Mouse (Mus musculus) lung, postnatal 36 days (tissue): Measurements from ENCODE around the gene Olr1.

ENCODE experiments used
- DNase-seq: peaks from one replicate; pipeline ENCODE4 v3.0.0; 2022; ENCODE audit warnings: mixed read lengths

The Olr1 gene

DNA sequence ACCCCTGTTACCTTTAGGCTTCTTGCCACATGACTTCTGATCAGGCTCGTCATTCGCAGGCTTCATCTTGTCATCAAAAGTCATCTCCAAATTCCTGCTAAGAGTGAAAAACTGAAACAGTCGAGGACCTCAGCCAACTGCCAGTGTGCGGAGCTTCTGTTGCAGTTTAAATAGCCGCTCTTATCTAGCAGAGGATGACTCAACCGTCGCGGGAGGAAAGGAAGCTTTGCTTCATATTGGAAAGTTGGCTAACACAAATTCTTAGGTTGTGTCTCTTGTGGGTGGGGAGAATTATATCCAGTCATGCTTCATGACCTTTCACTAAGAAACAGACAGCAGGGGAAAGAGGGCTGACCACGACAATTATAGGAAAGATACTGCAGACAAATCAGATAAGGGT is at the start of gene Olr1:
TSS of gene Olr1 (minus strand) at position 142 of the 400 bp plus-strand sequence.
- DNase-seq, result peak; percentile 38

DNA sequence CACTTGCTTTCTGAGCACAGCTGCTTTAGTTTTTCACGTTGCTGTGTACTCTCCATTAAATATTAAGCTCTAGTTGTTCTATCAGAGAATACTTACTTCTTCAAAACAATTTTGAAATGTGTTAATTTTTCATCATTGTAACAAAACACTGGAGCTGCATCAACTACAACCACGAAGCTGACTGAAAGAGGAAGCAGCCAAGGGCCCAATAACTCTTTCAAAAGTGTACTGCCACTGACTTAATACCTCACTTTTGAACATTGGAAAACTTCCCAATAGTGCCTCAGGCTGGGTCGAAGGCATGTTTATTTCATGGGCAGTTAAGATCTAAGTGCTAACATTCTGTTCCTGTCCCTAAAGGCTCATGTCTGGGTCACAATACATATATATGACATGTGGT is 41.0 kb upstream of the Olr1 start:
- no peak for DNase-seq

DNA sequence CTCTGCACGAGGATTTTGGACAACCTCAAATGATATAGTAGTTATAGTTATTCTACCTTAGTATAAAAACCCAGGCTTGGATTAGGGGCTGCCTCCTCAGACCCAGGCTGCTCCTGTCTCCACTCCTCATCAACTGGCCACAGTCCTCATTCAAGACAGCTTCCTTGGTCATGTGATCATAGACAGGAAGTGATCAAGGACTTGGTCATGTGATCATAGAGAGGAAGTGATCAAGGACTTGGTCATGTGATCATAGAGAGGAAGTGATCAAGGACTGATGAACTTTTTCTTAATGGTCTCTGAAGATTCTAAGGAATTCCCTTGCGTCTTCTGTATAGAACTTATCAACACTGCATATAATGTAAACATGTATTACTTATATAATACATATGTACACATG is 40.3 kb upstream of the Olr1 start:
- no peak for DNase-seq

DNA sequence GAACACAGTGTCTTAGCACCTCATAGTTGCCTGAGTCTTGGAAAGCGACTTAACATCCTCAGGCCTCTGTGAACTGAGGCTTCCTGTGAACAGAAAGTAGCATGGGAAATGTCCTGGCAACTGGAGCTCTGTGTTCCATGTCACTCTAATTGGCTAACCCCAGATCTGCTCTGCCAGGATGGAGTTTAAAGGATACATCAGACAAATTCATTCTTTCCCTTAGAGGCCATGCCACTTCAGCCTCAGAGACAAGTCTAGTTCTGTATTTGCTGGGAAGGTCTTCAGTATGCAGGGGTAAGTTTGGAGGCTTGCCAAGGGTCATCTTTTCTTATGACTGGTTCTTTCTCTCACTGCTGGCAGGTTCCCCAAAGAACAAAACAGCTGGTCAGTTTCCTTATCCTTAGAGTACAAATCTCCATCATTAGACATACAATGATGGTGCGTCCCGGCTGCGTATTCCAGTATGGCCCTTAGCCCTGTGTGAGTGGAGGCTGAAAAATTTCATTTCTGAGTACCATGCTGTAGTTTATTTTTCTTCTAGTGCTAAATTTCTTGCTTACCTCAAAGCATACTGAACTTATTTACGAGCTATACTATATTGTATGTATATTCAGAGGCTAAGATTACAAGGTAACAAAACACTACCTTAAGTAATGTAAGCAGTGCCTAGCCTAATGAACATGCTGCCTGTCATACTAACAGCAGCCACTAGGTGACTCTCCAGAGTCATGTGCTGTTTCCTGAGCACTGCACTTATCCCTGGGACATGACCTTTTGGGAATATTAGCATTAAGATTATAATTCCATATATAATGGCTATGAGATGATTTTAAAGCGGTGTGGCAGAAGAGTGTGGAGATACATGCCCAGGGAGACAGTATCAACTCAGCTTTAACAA is 37.0 kb upstream of the Olr1 start:
- peak; percentile 87 for DNase-seq

DNA sequence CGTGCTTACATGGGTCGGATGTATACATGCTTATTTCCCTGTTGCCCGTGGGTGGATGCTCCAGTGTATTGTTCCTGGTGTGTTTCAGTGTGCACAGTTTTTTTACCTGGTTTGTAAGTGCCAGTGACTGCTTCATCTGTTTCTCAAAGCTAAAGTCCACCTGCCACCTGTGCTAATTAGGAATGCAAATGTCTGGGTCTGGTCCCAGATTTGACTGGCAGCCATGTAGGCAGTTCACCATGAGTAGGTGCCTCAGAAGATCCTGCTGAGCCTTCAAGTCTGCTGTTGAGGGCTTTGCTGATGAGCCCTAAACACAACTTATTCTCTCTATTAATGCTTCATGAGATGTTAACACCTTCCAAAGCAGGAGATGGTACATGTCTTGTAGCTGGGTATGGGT is 35.6 kb upstream of the Olr1 start:
- no peak for DNase-seq

DNA sequence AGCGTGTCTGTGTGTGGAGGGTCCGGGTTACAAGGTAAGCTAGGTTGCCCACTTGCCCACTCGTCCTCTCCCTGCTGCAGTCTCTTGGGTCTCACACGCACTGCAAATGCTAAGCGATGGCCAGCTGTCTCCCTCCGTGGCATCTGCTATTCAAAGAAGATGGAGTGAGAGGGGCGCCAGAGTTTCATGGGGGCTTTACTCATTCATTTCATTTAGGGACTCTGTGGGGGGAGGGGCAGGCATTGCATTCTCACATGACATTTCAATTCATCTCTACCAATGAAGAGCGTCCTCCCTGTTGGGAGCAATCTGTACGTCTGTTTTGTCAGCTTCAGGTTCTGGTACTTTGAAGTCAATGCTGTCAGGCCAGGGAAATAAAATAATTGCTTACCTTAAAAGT is 35.0 kb upstream of the Olr1 start:
- DNase-seq, result no peak

DNA sequence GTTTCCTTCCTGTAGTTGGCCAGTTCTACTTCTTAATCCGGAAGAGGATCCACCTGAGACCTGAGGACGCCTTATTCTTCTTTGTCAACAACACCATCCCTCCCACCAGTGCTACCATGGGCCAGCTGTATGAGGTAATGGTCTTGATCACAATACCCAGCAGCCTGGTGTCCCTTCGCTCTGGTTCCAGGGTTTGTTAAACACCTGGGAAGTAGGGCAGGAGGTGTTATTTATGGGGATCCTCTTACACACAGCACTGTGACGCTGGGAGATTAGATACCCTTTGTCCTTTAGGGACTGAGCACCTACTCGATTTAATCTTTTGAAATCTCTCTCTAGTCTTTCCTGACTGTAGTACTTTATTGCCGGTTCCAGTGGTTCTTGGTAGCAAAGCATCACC is 31.6 kb upstream of the Olr1 start:
- DNase-seq, result no peak

DNA sequence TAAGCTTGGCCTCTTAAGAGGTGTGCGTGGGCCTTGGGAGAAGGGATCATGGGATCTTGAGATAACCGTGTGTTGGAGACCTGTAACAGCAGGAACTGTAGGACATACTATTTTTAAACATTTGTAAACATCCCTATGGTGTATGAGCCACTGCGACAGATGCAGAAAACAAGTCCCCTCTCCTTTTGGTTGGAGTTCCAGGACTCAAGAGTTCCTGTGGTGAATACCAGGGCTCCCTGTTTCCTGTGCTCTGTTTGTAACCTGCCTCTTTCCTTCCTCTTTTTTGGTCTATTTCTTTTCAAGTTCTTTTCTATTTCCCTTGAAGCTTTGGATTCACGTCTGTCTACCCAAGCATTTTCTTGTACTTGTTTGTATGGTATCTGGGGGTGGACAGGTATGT is 28.8 kb upstream of the Olr1 start:
- no peak for DNase-seq

DNA sequence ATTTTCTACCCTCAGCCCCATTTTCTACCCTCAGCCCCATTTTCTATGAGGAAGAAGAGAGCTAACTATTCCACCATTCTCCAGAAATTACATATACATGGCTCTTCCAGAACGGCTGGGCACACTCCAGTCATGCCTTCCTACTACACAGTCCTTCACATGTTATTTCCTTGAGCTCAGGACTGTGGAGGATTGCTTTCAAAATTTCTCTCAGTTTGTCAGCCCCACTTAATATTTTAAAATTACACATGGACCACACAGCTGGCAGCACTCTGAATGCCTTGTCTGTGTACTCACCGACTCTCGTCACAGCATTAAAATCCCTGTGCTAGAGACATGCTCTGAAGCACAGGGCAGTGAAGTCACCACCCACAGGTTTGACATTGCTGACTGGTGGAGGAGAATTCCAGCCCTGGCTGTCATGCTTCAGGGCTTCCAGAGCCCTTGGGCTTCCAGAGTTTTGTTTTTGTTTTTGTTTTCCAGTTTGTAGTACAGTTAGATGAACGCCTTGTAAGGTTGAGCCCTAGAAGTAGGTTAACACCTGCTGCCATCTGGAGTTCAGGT is 27.7 kb upstream of the Olr1 start:
- no peak for DNase-seq

DNA sequence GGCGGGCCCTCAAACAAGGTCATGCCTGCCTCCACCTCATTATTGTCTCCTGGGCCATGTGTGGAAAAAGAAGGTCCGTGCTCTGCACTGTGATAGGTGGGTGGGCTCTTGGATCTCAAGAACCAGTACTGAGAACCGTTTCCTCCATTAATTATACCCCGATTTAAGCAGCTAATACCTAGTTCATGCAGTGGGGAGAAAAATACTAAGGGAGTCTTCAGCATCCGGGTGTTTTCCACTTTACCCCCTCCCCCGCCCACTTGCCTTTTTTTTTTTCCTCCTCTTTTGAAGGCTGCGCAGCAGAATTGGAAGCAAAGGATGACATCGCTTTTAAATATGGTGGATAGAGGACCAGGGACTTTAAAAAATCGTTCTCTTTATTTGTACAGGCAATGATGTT is 27.1 kb upstream of the Olr1 start:
- no peak for DNase-seq

DNA sequence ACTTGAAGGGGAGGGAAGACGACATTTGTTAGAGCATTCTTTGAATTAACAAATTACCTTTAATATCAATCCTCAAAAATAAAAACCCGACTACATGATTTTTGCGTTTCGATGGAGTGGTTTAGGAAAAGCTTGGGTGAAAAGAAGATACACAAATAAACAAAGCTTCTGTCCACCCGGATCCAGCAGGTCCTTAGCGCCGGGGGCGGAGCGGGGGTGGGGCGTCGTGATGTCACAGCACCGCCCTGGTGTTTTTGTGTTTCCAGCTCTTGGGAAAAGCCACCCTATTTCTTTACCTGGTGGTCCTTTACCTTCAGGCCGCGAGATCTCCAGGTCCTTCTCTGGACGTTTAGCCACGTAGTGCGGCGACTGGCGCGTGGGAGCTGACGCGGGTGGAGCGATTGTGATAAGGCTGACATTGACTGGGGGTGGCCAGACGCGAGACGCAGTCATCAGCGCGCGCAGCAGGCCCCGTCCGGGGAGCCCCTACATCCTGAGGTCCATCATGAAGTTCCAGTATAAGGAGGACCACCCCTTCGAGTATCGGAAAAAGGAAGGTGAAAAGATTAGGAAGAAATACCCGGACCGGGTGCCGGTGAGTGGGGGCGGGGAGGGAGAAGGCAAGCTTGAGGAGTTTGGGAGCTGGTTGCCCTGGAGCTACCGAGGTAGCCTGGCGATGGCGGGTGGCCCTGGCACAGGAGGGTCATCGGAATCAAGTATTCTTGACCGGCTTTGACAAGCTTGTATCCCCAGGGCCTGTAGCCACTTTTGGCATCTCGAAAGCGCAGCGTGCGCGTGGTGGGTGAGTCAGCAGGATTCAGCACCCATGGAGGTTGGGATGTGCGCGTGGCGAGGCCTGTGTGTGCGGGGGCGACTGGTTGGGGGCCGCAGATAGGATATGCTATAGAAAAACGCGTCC is 26.2 kb upstream of the Olr1 start, which contains the start of gene Gabarapl1:
TSS of gene Gabarapl1 (plus strand) at position 219 of the 919 bp plus-strand sequence.
- DNase-seq, result peak; percentile 91

DNA sequence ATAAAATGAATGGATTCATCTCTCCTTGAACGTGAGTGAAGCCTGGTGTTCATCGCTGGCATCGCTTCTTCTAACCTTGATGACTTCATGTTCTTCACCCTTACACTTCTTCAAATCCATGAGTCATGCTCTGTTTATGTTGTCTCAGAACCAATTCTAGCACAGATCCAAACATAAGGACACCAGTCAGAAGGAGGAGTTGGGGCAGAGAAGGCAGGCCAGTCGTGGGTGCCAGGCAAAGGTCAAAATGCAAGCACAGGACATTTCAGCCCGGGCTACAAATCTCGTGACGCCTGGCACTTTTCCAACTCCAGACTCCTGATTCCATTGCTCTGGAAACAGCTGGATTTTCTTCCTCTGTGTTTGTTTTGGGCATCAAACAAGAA is 25.6 kb upstream of the Olr1 start:
- DNase-seq, result peak; percentile 83

DNA sequence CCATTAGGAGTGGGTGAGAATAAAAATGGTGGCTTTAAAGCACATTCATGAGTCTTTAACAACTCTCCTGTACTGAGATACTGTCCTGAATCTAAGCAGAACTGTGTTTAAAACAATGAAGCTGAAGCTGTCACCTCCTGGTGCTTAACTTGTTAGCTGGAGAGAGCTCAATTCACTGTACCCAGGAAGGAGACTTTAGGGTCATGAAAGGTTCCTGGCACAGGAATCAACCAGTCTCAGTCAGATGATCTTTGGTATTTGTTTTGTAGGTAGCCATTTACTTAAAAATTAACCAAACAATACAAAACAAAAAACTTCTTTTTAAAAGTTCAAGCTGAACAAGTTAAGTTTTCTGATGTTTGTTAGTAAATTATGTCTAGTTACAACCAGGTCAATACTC is 23.3 kb upstream of the Olr1 start:
- DNase-seq, result no peak

DNA sequence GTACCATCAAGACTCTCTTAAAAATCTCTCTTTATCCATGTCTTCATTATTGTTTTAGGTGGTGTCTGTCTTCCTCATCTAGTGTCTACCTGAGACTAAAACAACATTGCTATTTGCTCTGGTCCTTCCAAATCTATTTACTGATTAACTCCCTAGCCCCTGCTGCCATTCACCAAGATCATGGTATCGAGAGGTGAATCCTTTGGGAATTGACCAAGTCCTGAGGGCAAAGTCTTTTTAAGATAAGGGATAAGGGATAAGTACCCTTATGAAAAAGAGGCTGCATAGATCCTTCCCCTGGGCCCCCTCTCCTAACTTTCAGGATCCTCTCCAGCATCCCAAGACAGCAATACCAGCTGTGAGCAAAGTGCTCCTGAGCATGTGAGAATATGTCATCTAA is 22.6 kb upstream of the Olr1 start:
- DNase-seq, result no peak

DNA sequence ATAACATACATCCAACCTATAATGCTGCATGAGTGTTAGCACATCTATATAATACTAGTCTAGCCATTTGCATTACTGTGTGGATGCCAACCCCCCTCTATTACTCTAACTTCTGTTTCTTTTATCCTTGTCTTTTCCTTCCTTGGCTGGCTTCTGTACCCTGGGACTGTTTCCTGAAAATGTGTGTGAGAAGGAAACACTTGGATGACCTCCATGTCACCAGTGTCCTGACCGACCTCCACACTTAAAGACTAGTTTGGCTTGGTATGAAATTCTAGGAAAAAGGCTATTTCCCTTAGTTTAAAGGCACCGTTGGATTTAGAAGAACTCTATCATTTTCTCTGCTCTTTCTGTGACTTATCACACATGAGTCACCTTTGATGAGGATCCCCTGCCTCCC is 20.5 kb upstream of the Olr1 start:
- DNase-seq, result no peak

DNA sequence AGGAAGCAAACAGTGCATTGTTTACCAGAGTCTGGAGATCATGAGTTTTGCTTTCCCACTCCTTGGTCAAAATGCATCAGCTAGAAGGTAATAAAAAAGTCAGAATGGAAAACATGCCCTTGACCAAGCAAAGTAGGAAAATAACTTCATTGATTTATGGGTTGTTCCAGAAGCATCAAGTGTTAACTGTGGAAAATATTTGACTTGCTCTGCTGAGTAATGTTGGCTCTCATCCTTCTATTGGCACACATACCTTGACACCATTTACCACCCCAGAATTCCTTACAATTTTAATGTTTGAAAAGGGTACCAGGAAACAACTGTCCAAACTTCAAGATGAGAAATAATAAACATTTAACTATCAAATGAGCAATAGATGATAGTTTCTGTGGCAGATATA is 19.1 kb upstream of the Olr1 start:
- no peak for DNase-seq

DNA sequence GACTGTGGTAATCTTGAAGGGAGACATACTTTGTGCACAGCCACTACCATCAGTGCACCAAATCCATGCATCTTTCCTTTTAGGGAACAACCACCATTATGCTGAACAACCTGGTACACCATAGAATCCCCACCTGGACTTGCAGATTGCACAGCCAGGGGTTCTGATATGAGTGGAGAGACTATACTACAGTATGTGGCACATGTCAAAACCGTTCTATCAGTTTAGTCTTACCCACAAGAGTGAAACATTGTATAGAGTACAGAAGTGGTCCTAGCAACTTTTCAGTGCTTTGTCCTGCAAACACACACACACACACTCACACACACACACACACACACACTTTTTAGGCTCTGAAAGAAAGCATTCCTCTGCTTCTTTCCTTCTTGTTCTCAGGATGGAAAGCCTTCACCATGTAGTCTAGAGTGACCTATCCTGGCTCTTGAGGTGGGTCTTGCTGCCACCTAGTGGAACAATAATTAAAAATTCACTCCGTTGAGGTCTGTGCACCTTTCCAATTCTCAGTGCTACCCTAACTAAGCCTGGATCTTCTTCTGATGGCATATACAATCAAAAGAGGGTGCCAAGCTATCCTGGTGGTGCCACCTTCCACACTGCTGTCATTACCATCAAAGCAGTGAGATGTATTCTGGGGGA is 10.9 kb upstream of the Olr1 start:
- peak; percentile 73 for DNase-seq

DNA sequence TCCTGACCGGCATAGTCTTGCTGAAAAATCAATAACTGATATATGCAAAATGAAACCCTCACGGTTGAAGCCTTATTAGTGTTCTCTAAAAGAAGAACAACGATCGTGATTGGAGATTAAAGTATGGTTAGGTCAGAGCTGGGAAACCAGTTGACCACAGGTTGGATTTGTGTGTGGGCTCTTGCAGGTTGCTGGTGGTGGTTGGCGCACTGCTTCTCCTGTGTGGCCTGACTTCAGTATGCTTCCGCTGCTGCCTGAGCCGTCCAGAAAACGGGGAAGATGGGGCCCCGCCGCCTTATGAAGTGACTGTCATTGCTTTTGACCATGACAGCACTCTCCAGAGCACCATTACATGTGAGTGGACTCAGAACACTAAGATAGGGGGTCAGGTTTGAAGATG is 9.4 kb upstream of the Olr1 start:
- no peak for DNase-seq

DNA sequence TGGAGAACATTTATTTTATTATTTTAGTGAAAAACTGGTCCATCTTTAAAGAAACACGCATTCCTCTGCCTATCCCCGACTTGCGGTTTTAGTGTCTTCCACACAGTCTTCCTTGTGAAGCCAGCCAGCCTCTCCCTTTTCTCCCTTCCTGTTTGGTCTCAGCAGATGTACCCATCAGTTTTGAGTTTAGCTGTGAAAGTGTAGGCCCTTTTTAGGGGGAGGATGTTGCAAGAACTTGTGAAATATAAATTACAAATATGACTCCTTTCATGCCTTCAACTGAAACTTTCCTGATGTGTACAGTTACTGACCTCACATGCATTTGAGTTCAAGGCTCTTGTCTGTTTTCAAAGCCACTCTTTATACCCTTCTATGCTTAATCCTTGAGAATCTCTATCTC is 8.1 kb upstream of the Olr1 start:
- no peak for DNase-seq

DNA sequence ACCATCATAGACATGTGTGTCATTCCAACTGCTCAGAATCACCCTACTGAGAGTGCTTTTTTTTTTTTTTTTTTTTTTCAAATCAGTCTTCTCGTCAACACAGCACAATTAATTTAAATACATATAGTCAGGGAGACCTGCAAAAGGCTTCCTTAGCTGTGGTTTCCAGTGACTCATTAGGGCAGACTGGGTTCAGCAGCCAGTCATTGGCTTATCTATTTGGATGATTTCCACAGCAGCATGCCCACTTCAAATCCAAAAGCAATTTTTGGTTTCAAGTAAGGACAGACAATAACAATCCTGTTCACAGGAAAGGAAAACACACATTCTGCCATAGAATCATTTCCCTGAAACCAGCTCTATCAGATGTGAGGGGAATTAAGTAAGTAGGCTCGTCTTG is 7.4 kb upstream of the Olr1 start:
- no peak for DNase-seq

DNA sequence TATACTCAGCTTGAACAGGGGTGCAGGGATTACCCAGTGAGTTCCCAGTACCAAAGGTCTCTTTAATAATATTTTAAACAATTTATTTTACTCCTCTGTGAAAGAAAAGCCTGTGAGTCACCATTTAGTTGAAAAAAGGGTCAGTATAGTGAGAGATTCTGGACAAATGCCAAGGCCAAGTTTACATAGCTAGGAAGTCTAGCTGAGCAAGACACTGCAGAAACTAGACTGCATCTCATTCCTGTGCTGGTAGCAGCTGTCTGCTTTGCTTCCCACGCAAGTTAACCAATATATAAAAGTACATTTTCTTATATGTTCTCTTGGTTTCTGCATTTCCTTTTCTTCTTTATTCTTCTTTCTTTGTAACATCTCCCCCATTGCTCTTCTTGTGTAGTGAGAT is 6.4 kb upstream of the Olr1 start:
- DNase-seq, result peak; percentile 52

DNA sequence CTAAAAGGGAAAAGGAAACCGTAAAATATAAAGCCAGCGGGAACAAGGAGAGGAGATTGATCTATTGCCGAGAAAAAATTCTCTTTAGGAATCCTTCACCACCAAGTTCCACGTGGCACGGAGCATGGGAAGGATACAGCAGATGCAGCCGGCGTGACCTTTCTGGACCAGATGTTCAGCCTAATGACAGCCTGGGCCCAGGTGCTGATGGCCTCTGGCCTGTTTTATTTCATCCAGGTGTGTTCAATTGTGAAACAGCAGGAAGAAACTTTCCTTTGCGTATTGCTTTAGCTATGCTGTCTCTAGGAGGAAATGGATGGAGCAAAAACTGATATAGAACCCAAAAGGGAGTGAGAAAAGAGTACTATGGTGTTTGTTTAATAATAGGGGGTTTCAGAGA is 5.9 kb upstream of the Olr1 start:
- DNase-seq, result no peak

DNA sequence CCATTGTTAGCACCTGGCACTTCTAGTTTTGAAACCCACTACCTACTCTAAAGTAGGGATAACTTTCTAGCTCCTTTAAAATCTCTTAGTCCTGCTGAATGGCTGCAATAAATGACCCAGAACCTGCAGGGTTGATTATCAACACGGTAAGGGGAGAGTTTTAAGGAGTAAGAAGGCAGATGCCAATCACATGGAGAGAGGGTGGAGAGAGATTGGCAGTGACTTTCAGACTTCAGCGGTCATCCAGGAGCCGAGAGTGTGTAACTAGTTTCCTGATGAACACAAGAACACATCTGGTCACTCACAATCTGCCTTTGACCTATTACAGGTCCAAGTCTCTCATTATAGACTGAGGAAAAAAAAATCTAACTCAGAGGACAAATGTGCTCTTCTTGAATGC is 5.4 kb upstream of the Olr1 start, which contains the start of gene Tmem52b:
TSS of gene Tmem52b (plus strand) at position 189 of the 400 bp plus-strand sequence.
- DNase-seq, result no peak
